Mouse (Mus musculus): ENCODE data around the gene C330021F23Rik. TPM values are rescaled to one million over a fixed set of nuclear protein-coding genes. Genes with fewer than 3 reads are reported as not detected.
"Not testable (repeated sequence)": the region's sequence is repeated elsewhere in the genome, so short reads cannot be mapped to it uniquely, and the experiment has no call there.

C330021F23Rik gene
- total and polyA plus RNA-seq, 2 experiments from 2014 or later, result 1.9 to 2.0 TPM

- Histone ChIP-seq H3K4me1 (ENCODE audit: control insufficient read depth, insufficient read depth) (no peaks in the 10 kb centered on the region), H3K9me3 (replicated peaks; ENCODE audit: control insufficient read depth, low read length) (no peaks in the 10 kb centered on the region), H3K9ac (replicated peaks; ENCODE audit: low read depth, low read length) (no peak overlapping the region), H3K36me3 (replicated peaks; ENCODE audit: control insufficient read depth, insufficient read depth, low read length) (no peaks in the 10 kb centered on the region), H3K27me3 (ENCODE audit: control insufficient read depth, insufficient read depth, low read length) (no peaks in the 10 kb centered on the region), H3K4me2 (ENCODE audit: low read depth, low read length) (no peak overlapping the region), H3K4me3 (ENCODE audit: low read depth, low read length) (no peak overlapping the region), H3K27ac (ENCODE audit: low read depth) (no peak overlapping the region)
- no peak for ATAC-seq (ENCODE audit: insufficient read depth, low read depth)
- 76% methylated on average over 9 of the region's 9 CpGs for WGBS
- no peak for TF ChIP-seq EP300 (IDR thresholded peaks at IDR 0.05; ENCODE audit: low read depth)
- TF ChIP-seq CTCF (IDR thresholded peaks at IDR 0.05; ENCODE audit: low read depth), result no peak
- no peak for DNase-seq (ENCODE audit: low spot score)
Measured at GRCm38 (mm10) chr8:3579390-3580364, 11.9 kb downstream of the C330021F23Rik start.

GRCm38 (mm10) chr8:3581961-3582360, 14.2 kb downstream of the C330021F23Rik start:
- DNase-seq (ENCODE audit: low spot score); H3K27ac ChIP-seq (ENCODE audit: low read depth); H3K4me3 ChIP-seq (ENCODE audit: low read depth, low read length); H3K4me1 ChIP-seq (ENCODE audit: control insufficient read depth, insufficient read depth); H3K36me3 ChIP-seq (replicated peaks; ENCODE audit: control insufficient read depth, insufficient read depth, low read length); H3K9me3 ChIP-seq (replicated peaks; ENCODE audit: control insufficient read depth, low read length); H3K4me2 ChIP-seq (ENCODE audit: low read depth, low read length); ATAC-seq (ENCODE audit: insufficient read depth, low read depth); H3K27me3 ChIP-seq (ENCODE audit: control insufficient read depth, insufficient read depth, low read length); H3K9ac ChIP-seq (replicated peaks; ENCODE audit: low read depth, low read length): not testable (repeated sequence)
- 85% methylated on average over 1 of the region's 3 CpGs for WGBS

- Histone ChIP-seq H3K27ac (ENCODE audit: low read depth) (no peak overlapping the region), H3K4me1 (ENCODE audit: control insufficient read depth, insufficient read depth) (peaks cover 5% of the 10 kb centered on the region; the same call in 1 of the 2 replicates), H3K27me3 (ENCODE audit: control insufficient read depth, insufficient read depth, low read length) (peaks cover 18% of the 10 kb centered on the region; the same call in 1 of the 2 replicates), H3K9ac (replicated peaks; ENCODE audit: low read depth, low read length) (no peak overlapping the region), H3K36me3 (replicated peaks; ENCODE audit: control insufficient read depth, insufficient read depth, low read length) (no peaks in the 10 kb centered on the region), H3K9me3 (replicated peaks; ENCODE audit: control insufficient read depth, low read length) (no peaks in the 10 kb centered on the region), H3K4me2 (ENCODE audit: low read depth, low read length) (no peak overlapping the region), H3K4me3 (ENCODE audit: low read depth, low read length) (no peak overlapping the region)
- TF ChIP-seq EP300 (IDR thresholded peaks at IDR 0.05; ENCODE audit: low read depth) (no peak), CTCF (IDR thresholded peaks at IDR 0.05; ENCODE audit: low read depth) (no peak)
- 93% methylated on average over 2 of the region's 2 CpGs for WGBS
- ATAC-seq (ENCODE audit: insufficient read depth, low read depth), result no peak
- DNase-seq (ENCODE audit: low spot score), result no peak
Measured at GRCm38 (mm10) chr8:3586452-3586851, 18.7 kb downstream of the C330021F23Rik start.

GRCm38 (mm10) chr8:3586993-3587390, 19.2 kb downstream of the C330021F23Rik start, which contains the start of gene Camsap3:
Gene Camsap3 (plus strand): TSS chr8:3587293.
- WGBS, result 8% methylated on average over 7 of the region's 7 CpGs
- ATAC-seq (ENCODE audit: insufficient read depth, low read depth) (no peak), DNase-seq (ENCODE audit: low spot score) (no peak)
- H3K27me3 ChIP-seq (ENCODE audit: control insufficient read depth, insufficient read depth, low read length), result peaks cover 18% of the 10 kb centered on the region; the same call in 1 of the 2 replicates
- H3K36me3 ChIP-seq (replicated peaks; ENCODE audit: control insufficient read depth, insufficient read depth, low read length), result no peaks in the 10 kb centered on the region
- H3K27ac ChIP-seq (ENCODE audit: low read depth), result no peak within 1 kb of the TSS
- H3K9me3 ChIP-seq (replicated peaks; ENCODE audit: control insufficient read depth, low read length), result no peaks in the 10 kb centered on the region
- peak within 1 kb of the TSS; percentile 53 for H3K9ac ChIP-seq (replicated peaks; ENCODE audit: low read depth, low read length)
- H3K4me1 ChIP-seq (ENCODE audit: control insufficient read depth, insufficient read depth), result peaks cover 5% of the 10 kb centered on the region; the same call in 1 of the 2 replicates
- H3K4me2 ChIP-seq (ENCODE audit: low read depth, low read length), result peak within 1 kb of the TSS; percentile 100
- TF ChIP-seq EP300 (IDR thresholded peaks at IDR 0.05; ENCODE audit: low read depth) (no peak), CTCF (IDR thresholded peaks at IDR 0.05; ENCODE audit: low read depth) (no peak)
- H3K4me3 ChIP-seq (ENCODE audit: low read depth, low read length), result peak within 1 kb of the TSS; percentile 71

GRCm38 (mm10) chr8:3587391-3588257, 19.8 kb downstream of the C330021F23Rik start:
- DNase-seq (ENCODE audit: low spot score) (peak; percentile 13), ATAC-seq (ENCODE audit: insufficient read depth, low read depth) (peak; percentile 66; the same call in 1 of the 2 replicates)
- no peak for TF ChIP-seq CTCF (IDR thresholded peaks at IDR 0.05; ENCODE audit: low read depth)
- TF ChIP-seq EP300 (IDR thresholded peaks at IDR 0.05; ENCODE audit: low read depth), result no peak
- H3K4me1 ChIP-seq (ENCODE audit: control insufficient read depth, insufficient read depth), result peaks cover 5% of the 10 kb centered on the region; the same call in 1 of the 2 replicates
- peak overlapping the region; percentile 53 for H3K9ac ChIP-seq (replicated peaks; ENCODE audit: low read depth, low read length)
- under 1% methylated on average over 77 of the region's 77 CpGs for WGBS
- H3K27ac ChIP-seq (ENCODE audit: low read depth), result no peak overlapping the region
- H3K27me3 ChIP-seq (ENCODE audit: control insufficient read depth, insufficient read depth, low read length), result peaks cover 18% of the 10 kb centered on the region; the same call in 1 of the 2 replicates
- H3K9me3 ChIP-seq (replicated peaks; ENCODE audit: control insufficient read depth, low read length), result no peaks in the 10 kb centered on the region
- no peaks in the 10 kb centered on the region for H3K36me3 ChIP-seq (replicated peaks; ENCODE audit: control insufficient read depth, insufficient read depth, low read length)
- peak overlapping the region; percentile 71 for H3K4me3 ChIP-seq (ENCODE audit: low read depth, low read length)
- H3K4me2 ChIP-seq (ENCODE audit: low read depth, low read length), result peak overlapping the region; percentile 100

All from heart, postnatal 0 days (tissue).